Mouse (Mus musculus) testis, adult 2 months (tissue): ENCODE data around the gene Umod. TPM values are rescaled to one million over a fixed set of nuclear protein-coding genes. Genes with fewer than 3 reads are reported as not detected.
A peak's percentile ranks its signal among the peaks of the same experiment; 100 is the strongest.

Source experiments
- H3K27ac ChIP-seq: fragments of 200-500 bp; 2 replicates; pipeline ENCODE4 v1.5.1; 2012; ENCODE audit warnings: low read depth, low read length; ENCODE audit not compliant: control insufficient read depth, insufficient read depth
- H3K27me3 ChIP-seq: fragments of 200-500 bp; 2 replicates; pipeline ENCODE4 v1.6.1; 2012; ENCODE audit warnings: mild to moderate bottlenecking, low read length, moderate library complexity; ENCODE audit not compliant: control insufficient read depth, insufficient read depth
- H3K36me3 ChIP-seq: fragments of 200-500 bp; 2 replicates; pipeline ENCODE4 v1.6.1; 2012; ENCODE audit warnings: mild to moderate bottlenecking, low read length; ENCODE audit not compliant: control insufficient read depth, insufficient read depth
- H3K4me1 ChIP-seq: fragments of 200-500 bp; 2 replicates; pipeline ENCODE4 v1.6.1; 2012; ENCODE audit warnings: low read length; ENCODE audit not compliant: control insufficient read depth, insufficient read depth
- H3K4me3 ChIP-seq: fragments of 200-500 bp; 2 replicates; pipeline ENCODE4 v1.5.1; 2012; ENCODE audit warnings: low read depth, mild to moderate bottlenecking, low read length, moderate library complexity, mixed read lengths; ENCODE audit not compliant: control insufficient read depth
- CTCF ChIP-seq: fragments of 200-500 bp; IDR thresholded peaks from 2 replicates; pipeline ENCODE4 v1.5.1; 2012; ENCODE audit warnings: low read depth, mild to moderate bottlenecking, inconsistent platforms, low read length, moderate library complexity; ENCODE audit not compliant: control insufficient read depth, insufficient read depth, insufficient replicate concordance
- POLR2A ChIP-seq: fragments of 200-500 bp; IDR thresholded peaks from 2 replicates; pipeline ENCODE4 v1.6.1; 2012; ENCODE audit warnings: low read depth, mild to moderate bottlenecking, inconsistent platforms, low read length, moderate library complexity; ENCODE audit not compliant: control insufficient read depth
- polyA plus RNA-seq: library from polyadenylated mRNA; depleted of rRNA; stranded (reverse); fragments of >200 nt; gene quantifications from 2 replicates; pipeline ENCODE4 v1.2.3, GENCODE M21; 2012; rRNA removed

The Umod gene
- 0.07 TPM in 2 replicates for polyA plus RNA-seq

GRCm38 (mm10) chr7:119479256-119479655 is at the start of gene Umod:
Gene Umod (minus strand): TSS chr7:119479282.
- no peaks in the 10 kb centered on the region for H3K36me3 ChIP-seq
- TF ChIP-seq POLR2A (no peak), CTCF (no peak)
- no peak within 1 kb of the TSS for H3K27ac ChIP-seq
- no peaks in the 10 kb centered on the region; the same call in 1 of the 2 replicates for H3K4me1 ChIP-seq
- H3K27me3 ChIP-seq = no peaks in the 10 kb centered on the region
- H3K4me3 ChIP-seq = no peak within 1 kb of the TSS

GRCm38 (mm10) chr7:119528617-119529016 is 49.5 kb upstream of the Umod start:
- H3K27me3 ChIP-seq = no peaks in the 10 kb centered on the region
- H3K27ac ChIP-seq = no peak overlapping the region
- no peaks in the 10 kb centered on the region; the same call in 1 of the 2 replicates for H3K4me1 ChIP-seq
- no peaks in the 10 kb centered on the region for H3K36me3 ChIP-seq
- TF ChIP-seq POLR2A = no peak
- no peak for TF ChIP-seq CTCF
- no peak overlapping the region for H3K4me3 ChIP-seq

GRCm38 (mm10) chr7:119527548-119527947 is 48.5 kb upstream of the Umod start:
- TF ChIP-seq POLR2A = no peak
- TF ChIP-seq CTCF = no peak
- Histone ChIP-seq H3K4me1 (no peaks in the 10 kb centered on the region; the same call in 1 of the 2 replicates), H3K27me3 (no peaks in the 10 kb centered on the region), H3K4me3 (no peak overlapping the region), H3K36me3 (no peaks in the 10 kb centered on the region), H3K27ac (no peak overlapping the region)

DNA sequence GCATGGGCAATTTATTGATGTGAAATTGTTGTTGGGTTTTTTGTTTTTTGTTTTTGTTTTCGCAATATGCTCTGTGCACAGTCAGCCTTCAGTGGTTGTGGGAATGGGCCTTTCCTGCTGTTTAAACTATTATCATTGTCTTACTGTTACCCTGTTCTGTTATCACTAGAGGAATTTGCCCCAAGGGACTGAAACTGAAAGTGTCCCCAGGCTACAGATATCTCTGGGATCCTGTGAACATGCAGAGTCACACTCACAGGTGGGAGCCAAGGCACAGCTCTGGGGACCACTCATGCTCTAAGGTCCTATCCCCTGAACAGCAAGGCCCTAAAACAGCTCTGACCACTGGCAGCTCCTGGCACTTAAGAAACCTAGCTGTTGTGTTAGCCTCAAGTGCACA is 48.1 kb upstream of the Umod start:
- H3K4me3 ChIP-seq = no peak overlapping the region
- TF ChIP-seq POLR2A (no peak), CTCF (no peak)
- H3K27ac ChIP-seq = no peak overlapping the region
- no peaks in the 10 kb centered on the region; the same call in 1 of the 2 replicates for H3K4me1 ChIP-seq
- no peaks in the 10 kb centered on the region for H3K27me3 ChIP-seq
- no peaks in the 10 kb centered on the region for H3K36me3 ChIP-seq

DNA sequence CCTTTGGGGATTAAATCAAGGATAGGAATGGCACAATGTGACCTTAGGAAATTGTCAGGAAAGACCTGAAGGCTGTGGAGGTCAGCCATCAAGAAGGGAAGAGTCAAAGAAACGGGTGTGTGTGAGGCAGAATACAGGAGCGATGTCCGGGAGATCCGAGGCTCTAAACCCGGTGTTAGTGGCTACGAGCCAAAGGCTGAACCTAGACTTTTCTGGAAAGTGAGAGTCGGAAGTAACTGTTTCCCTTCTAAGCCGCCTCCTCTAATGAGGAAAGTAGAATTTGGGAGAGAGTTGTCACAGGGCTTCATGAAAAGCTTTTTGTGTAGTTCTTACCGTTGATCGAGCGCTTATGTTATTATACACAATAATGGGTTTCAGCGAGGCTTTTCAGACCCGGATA is 47.4 kb upstream of the Umod start:
- H3K4me1 ChIP-seq = no peaks in the 10 kb centered on the region; the same call in 1 of the 2 replicates
- H3K27me3 ChIP-seq = no peaks in the 10 kb centered on the region
- no peak overlapping the region; the same call in 1 of the 2 replicates for H3K27ac ChIP-seq
- no peaks in the 10 kb centered on the region for H3K36me3 ChIP-seq
- TF ChIP-seq POLR2A (no peak), CTCF (no peak)
- H3K4me3 ChIP-seq = no peak overlapping the region

GRCm38 (mm10) chr7:119525881-119526281 is 46.8 kb upstream of the Umod start:
- Histone ChIP-seq H3K4me3 (no peak overlapping the region), H3K27ac (no peak overlapping the region), H3K36me3 (no peaks in the 10 kb centered on the region), H3K27me3 (no peaks in the 10 kb centered on the region), H3K4me1 (no peaks in the 10 kb centered on the region; the same call in 1 of the 2 replicates)
- TF ChIP-seq POLR2A (no peak), CTCF (no peak)

DNA sequence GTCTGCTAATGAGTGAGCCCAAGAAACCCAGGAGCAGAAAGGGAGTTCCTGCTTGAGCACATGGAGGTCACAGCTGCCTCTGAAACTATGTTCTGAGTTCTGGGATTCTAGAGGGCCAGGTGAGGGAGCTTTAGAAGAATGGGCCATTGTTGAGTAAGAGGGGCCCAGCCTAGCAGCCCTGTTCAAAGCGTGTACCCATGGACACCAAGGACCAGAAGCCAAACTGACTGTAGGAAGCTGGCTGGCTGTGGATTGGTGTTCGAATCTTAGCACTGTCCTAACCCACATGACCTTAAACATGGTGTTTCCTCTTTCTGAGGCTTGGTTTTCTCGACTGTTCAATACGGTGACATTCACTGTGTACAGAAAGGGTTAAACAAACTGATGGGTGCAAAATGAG is 44.3 kb upstream of the Umod start, which contains the start of gene Pdilt:
Gene Pdilt (minus strand): TSS at position 101 of the 400 bp plus-strand sequence.
- Histone ChIP-seq H3K4me1 (peaks cover 2% of the 10 kb centered on the region; the same call in 1 of the 2 replicates), H3K27me3 (no peaks in the 10 kb centered on the region), H3K36me3 (no peaks in the 10 kb centered on the region), H3K27ac (no peak within 1 kb of the TSS), H3K4me3 (peak within 1 kb of the TSS; percentile 68)
- TF ChIP-seq CTCF = no peak
- TF ChIP-seq POLR2A = no peak; the same call in 1 of the 2 replicates
